Mouse (Mus musculus) ES-Bruce4 (cell line): Measurements from ENCODE around the gene Mettl9.

Experiments used
- CTCF ChIP-seq: IDR thresholded peaks from one replicate; pipeline ENCODE4 v1.8.1; 2011; ENCODE audit warnings: low read depth, low read length
- EP300 ChIP-seq: IDR thresholded peaks from 2 replicates; pipeline ENCODE4 v1.6.1; 2011; ENCODE audit warnings: low read depth, low read length; ENCODE audit not compliant: insufficient read depth
- POLR2A ChIP-seq: IDR thresholded peaks from one replicate; pipeline ENCODE4 v1.8.1; 2011; ENCODE audit warnings: low read length; ENCODE audit not compliant: insufficient read depth

DNA sequence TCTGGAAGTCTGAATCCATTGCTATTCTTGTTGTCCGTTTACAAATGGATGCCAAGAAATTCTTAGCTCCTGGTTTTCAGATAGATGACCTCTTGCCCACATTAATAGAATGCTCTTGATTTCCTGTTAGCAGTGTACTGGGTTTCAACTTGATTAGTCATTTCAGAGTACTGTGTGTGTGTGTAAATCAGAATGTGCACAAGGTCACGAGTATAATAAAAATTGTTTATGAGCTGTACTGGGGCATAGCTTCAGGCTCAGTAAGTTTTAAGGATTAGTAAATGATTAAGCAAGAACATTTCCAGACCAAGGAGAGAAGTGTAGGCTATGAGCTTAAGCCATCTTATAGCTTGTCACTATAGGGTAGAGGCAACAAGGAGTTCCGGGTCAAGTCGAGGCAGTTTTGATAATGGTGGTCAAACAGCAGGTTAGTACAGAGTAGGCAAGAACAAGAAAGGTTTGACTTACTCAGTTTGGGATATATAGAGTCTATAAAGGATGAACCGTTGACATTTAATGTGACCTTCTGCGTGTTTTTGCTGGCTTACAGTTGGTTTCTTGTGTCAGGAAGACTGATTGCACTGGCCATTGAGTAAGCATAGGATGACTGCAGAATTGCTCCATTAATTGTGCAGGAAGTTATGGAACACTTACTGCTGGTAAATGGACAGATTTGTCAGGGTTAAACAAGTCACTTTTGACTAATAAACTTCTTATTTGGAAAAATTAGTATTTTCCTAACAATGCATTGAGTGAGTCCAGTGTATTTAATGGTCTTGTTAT lies 11.6 kb downstream of the Mettl9 start:
- no peak for TF ChIP-seq CTCF
- TF ChIP-seq POLR2A = no peak
- no peak for TF ChIP-seq EP300
